Mouse (Mus musculus) G1E (cell line): ENCODE results near the gene Palm3. TPM values are rescaled to one million over a fixed set of nuclear protein-coding genes. Genes with fewer than 3 reads are reported as not detected.

ENCODE experiments used
- ATAC-seq: 2 replicates; pipeline ENCODE4 v1.8.0; 2016; ENCODE audit warnings: mild to moderate bottlenecking; ENCODE audit not compliant: insufficient number of reproducible peaks, poor library complexity, low FRiP score, severe bottlenecking; ENCODE audit errors: extremely low read depth
- DNase-seq: peaks from one replicate; pipeline ENCODE4 v3.0.0; 2012; ENCODE audit warnings: low spot score
- H3K27me3 ChIP-seq: 2 replicates; pipeline ENCODE4 v1.6.1; 2012; ENCODE audit warnings: mild to moderate bottlenecking, low read length, inconsistent platforms; ENCODE audit not compliant: insufficient read depth
- H3K36me3 ChIP-seq: replicated peaks from 2 replicates; pipeline ENCODE3; 2012; ENCODE audit warnings: mild to moderate bottlenecking, inconsistent platforms
- H3K4me1 ChIP-seq: 2 replicates; pipeline ENCODE4 v1.6.1; 2012; ENCODE audit warnings: low read depth, low read length, inconsistent platforms, mixed read lengths; ENCODE audit not compliant: insufficient read depth
- H3K4me3 ChIP-seq: 2 replicates; pipeline ENCODE4 v1.5.1; 2012; ENCODE audit warnings: low read depth, mild to moderate bottlenecking, inconsistent platforms, low read length, moderate library complexity, mixed read lengths
- H3K9me3 ChIP-seq: replicated peaks from 2 replicates; pipeline ENCODE4 v1.6.1; 2012; ENCODE audit warnings: inconsistent platforms
- CTCF ChIP-seq: IDR thresholded peaks from 2 replicates; pipeline ENCODE4 v1.5.1; 2012; ENCODE audit warnings: low read depth, low read length, inconsistent platforms, mixed read lengths
- GATA1 ChIP-seq: IDR thresholded peaks from 2 replicates; pipeline ENCODE4 v1.6.1; 2012; ENCODE audit warnings: borderline replicate concordance, low read length, inconsistent platforms, mixed read lengths
- GATA2 ChIP-seq: IDR thresholded peaks from 2 replicates; pipeline ENCODE4 v1.6.1; 2012; ENCODE audit warnings: low read depth, low read length, inconsistent platforms, borderline replicate concordance
- POLR2AphosphoS5 ChIP-seq: IDR thresholded peaks from 2 replicates; pipeline ENCODE4 v1.6.1; 2012; ENCODE audit warnings: low read depth, low read length, inconsistent platforms; ENCODE audit not compliant: insufficient replicate concordance
- TAL1 ChIP-seq: conservative IDR thresholded peaks from 2 replicates; pipeline ENCODE4 v1.6.1; 2012; ENCODE audit warnings: low read depth, low read length, inconsistent platforms, mixed read lengths
- polyA plus RNA-seq: library from polyadenylated mRNA; stranded (reverse); fragments of >175 nt; gene quantifications from 2 replicates; pipeline ENCODE4 v1.2.3, GENCODE M21; 2012
- total RNA-seq, 2 experiments: library from RNA; stranded (forward) in 1 of 2; stranded (reverse) in 1 of 2; fragments of 200-1000 nt in 1 of 2; fragments of >200 nt in 1 of 2; fragmentation: Nextera tagmentation in 1 of 2; gene quantifications; 2 replicates each; pipeline ENCODE4 v1.2.3; 2014 to 2017

Palm3 gene
- total and polyA plus RNA-seq, 3 experiments: 0.15 TPM; not detected in 2

DNA sequence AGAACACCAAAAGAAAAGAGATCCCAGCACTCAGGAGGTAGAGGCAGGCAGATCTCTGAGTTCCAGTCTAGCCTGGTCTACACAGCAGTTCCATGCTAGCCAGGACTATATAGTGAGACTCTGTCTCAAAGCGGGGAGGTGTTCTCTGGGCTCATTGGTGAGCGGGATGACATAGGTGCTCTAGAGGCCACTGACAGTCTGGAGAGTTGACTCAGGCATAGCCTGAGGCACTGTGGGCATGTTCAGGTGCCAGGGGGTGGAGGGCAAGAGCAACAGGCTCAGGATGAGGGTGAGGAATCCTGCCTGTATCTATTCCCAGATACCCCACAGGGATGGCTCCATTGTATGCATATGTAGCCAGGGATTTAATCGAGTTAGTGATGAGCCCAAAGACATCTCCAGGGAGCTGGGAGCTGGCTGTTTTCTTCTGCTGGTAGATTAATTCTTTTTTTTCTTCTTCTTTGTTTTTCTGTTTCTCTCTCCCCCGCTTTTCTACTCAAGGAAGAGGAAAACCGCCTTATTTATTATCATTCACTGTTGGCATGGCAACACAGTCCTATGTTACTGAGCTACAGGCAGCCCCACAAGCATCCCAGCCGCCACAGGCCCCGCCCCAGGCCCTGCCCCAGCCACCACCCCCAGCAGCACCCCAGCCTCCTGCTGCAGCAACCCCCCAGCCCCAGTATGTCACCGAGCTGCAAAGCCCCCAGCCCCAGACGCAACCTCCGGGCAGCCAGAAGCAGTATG, 52.1 kb downstream of the Palm3 start:
- no peaks in the 10 kb centered on the region for H3K9me3 ChIP-seq
- H3K27me3 ChIP-seq: no peaks in the 10 kb centered on the region
- H3K36me3 ChIP-seq: peaks cover 82% of the 10 kb centered on the region
- peaks cover 43% of the 10 kb centered on the region for H3K4me1 ChIP-seq
- DNase-seq (no peak), ATAC-seq (no peak)
- TF ChIP-seq CTCF (no peak), POLR2AphosphoS5 (no peak), GATA2 (no peak), GATA1 (no peak)
- H3K4me3 ChIP-seq: no peak overlapping the region

DNA sequence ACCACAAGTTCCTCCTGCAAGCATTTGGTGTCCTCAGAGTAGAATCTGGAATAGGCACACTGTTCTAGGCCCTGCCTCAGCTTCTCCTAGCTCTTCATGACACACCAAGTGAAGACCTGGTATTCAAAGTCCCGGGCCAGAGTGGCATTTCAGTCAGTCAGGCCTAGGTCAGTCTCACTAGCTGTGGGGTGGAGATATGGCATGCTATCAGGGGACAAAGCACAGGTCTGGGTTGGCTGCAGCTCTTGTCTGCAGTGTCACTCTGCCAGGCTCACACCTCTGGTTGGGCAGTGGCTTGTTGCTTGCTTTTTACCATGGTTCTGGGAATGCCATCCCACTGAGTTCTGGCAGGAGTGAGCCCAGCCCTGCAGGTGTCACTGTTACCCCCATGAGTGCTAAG, 55.1 kb downstream of the Palm3 start:
- Histone ChIP-seq H3K36me3 (peaks cover 89% of the 10 kb centered on the region), H3K9me3 (no peaks in the 10 kb centered on the region), H3K27me3 (no peaks in the 10 kb centered on the region), H3K4me3 (no peak overlapping the region), H3K4me1 (peaks cover 19% of the 10 kb centered on the region)
- DNase-seq: no peak
- no peak for ATAC-seq
- TF ChIP-seq POLR2AphosphoS5: no peak
- no peak for TF ChIP-seq TAL1
- TF ChIP-seq GATA1: no peak
- no peak for TF ChIP-seq CTCF
- TF ChIP-seq GATA2: no peak

DNA sequence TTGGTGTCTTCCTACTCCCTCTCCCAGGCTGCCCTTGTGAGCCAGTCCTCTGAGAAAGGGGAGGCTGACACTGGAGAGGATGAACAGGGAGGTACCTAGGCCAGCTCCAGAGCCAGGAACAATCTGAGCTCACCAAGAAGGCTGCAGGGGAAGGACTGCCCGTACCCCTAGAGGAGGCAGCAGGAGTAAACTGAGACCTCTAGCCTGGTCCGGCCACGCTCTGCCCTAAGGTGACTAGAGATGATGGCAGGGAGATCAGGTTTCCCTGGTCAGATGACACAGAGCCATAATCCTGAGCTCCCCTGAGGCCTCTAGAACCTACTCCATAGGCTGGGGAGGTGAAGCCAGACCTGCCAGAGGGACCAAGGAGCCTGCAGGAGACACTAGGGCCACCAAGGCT, 55.6 kb downstream of the Palm3 start:
- TF ChIP-seq GATA1 (no peak), GATA2 (no peak), CTCF (no peak), POLR2AphosphoS5 (no peak), TAL1 (no peak)
- ATAC-seq (no peak), DNase-seq (no peak)
- peaks cover 16% of the 10 kb centered on the region for H3K4me1 ChIP-seq
- H3K27me3 ChIP-seq: no peaks in the 10 kb centered on the region
- H3K4me3 ChIP-seq: no peak overlapping the region
- H3K36me3 ChIP-seq: peaks cover 90% of the 10 kb centered on the region
- no peaks in the 10 kb centered on the region for H3K9me3 ChIP-seq

DNA sequence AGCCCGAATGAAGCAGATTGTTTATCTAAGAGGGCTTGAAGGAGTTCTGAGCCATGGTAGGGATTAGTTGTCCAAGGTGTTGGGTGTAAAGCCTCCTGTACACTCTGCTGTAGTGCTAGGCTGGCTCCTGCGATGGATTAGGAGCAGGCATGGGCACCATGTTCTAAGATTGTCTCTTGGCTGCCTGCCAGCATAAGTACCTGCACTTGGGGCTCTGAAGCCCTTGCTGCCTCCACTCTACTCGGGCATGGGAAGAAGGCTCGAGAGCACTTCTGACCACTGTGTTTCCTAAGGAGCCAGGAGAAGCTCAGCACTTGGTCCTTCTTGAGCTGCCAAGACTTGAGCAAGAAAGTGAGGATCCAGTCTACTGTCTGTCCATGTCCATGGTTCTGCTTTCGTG, 57.9 kb downstream of the Palm3 start:
- 0 out of 2 replicates have a peak, but pooled peaks cover 4% of the 10 kb centered on the region for H3K4me1 ChIP-seq
- no peak for DNase-seq
- H3K4me3 ChIP-seq: no peak overlapping the region
- TF ChIP-seq GATA2 (no peak), GATA1 (no peak), POLR2AphosphoS5 (no peak), TAL1 (no peak), CTCF (no peak)
- H3K27me3 ChIP-seq: no peaks in the 10 kb centered on the region
- H3K36me3 ChIP-seq: peaks cover 93% of the 10 kb centered on the region
- no peaks in the 10 kb centered on the region for H3K9me3 ChIP-seq
- no peak for ATAC-seq

Other genes with a start within 250 kb of the Palm3 start
- 31.2 and 35.2 TPM in 2 replicates for gene Adgrl1, start 121.4 kb upstream of the Palm3 start, total RNA-seq (2014; fragmentation: Nextera tagmentation)
- gene Adgrl1, start 121.4 kb upstream of the Palm3 start, total RNA-seq (2017): 9.1 and 11.3 TPM in 2 replicates
- gene Adgrl1, start 121.4 kb upstream of the Palm3 start, polyA plus RNA-seq: 18.5 and 20.7 TPM in 2 replicates
- 0.83 and 1.7 TPM in 2 replicates for gene Gm10644, start 66.3 kb upstream of the Palm3 start, total RNA-seq (2014; fragmentation: Nextera tagmentation)
- gene Gm10644, start 66.3 kb upstream of the Palm3 start, total RNA-seq (2017): 0.81 and 0.82 TPM in 2 replicates
- 0.10 and 0.16 TPM in 2 replicates for gene Gm10644, start 66.3 kb upstream of the Palm3 start, polyA plus RNA-seq
- gene Asf1b, start 66.0 kb upstream of the Palm3 start, total RNA-seq (2014; fragmentation: Nextera tagmentation): 87.4 and 120 TPM in 2 replicates
- gene Asf1b, start 66.0 kb upstream of the Palm3 start, total RNA-seq (2017): 88.6 and 104 TPM in 2 replicates
- gene Asf1b, start 66.0 kb upstream of the Palm3 start, polyA plus RNA-seq: 288 and 383 TPM in 2 replicates
- gene Prkaca, start 48.5 kb upstream of the Palm3 start, total RNA-seq (2014; fragmentation: Nextera tagmentation): 88.6 and 99.3 TPM in 2 replicates
- gene Prkaca, start 48.5 kb upstream of the Palm3 start, total RNA-seq (2017): 32.2 and 34.4 TPM in 2 replicates
- gene Prkaca, start 48.5 kb upstream of the Palm3 start, polyA plus RNA-seq: 46.6 and 46.9 TPM in 2 replicates
- 88.0 and 93.8 TPM in 2 replicates for gene Samd1, start 23.8 kb upstream of the Palm3 start, total RNA-seq (2014; fragmentation: Nextera tagmentation)
- gene Samd1, start 23.8 kb upstream of the Palm3 start, total RNA-seq (2017): 64.1 and 80.8 TPM in 2 replicates
- 246 and 262 TPM in 2 replicates for gene Samd1, start 23.8 kb upstream of the Palm3 start, polyA plus RNA-seq
- 0.78 TPM in 1 of 2 replicates, not detected in the other for gene 1700067K01Rik, start 20.0 kb upstream of the Palm3 start, total RNA-seq (2014; fragmentation: Nextera tagmentation)
- 0.35 and 0.82 TPM in 2 replicates for gene 1700067K01Rik, start 20.0 kb upstream of the Palm3 start, total RNA-seq (2017)
- gene 1700067K01Rik, start 20.0 kb upstream of the Palm3 start, polyA plus RNA-seq: 0.92 and 1.2 TPM in 2 replicates
- gene 2210011C24Rik, start 9.3 kb upstream of the Palm3 start, total RNA-seq (2014; fragmentation: Nextera tagmentation): not detected in 2 replicates
- not detected in 2 replicates for gene 2210011C24Rik, start 9.3 kb upstream of the Palm3 start, total RNA-seq (2017)
- gene 2210011C24Rik, start 9.3 kb upstream of the Palm3 start, polyA plus RNA-seq: not detected in 2 replicates
- gene Il27ra, start 21.1 kb downstream of the Palm3 start, total RNA-seq (2014; fragmentation: Nextera tagmentation): not detected in 2 replicates
- not detected in 2 replicates for gene Il27ra, start 21.1 kb downstream of the Palm3 start, total RNA-seq (2017)
- gene Il27ra, start 21.1 kb downstream of the Palm3 start, polyA plus RNA-seq: not detected in 2 replicates
- gene Rln3, start 23.5 kb downstream of the Palm3 start, total RNA-seq (2014; fragmentation: Nextera tagmentation): not detected in 2 replicates
- gene Rln3, start 23.5 kb downstream of the Palm3 start, total RNA-seq (2017): not detected in 2 replicates
- not detected in 2 replicates for gene Rln3, start 23.5 kb downstream of the Palm3 start, polyA plus RNA-seq
- 1.1 and 2.0 TPM in 2 replicates for gene Gm10643, start 43.7 kb downstream of the Palm3 start, total RNA-seq (2014; fragmentation: Nextera tagmentation)
- gene Gm10643, start 43.7 kb downstream of the Palm3 start, total RNA-seq (2017): 1.3 and 1.6 TPM in 2 replicates
- gene Gm10643, start 43.7 kb downstream of the Palm3 start, polyA plus RNA-seq: 0.05 and 0.09 TPM in 2 replicates
- 12.0 and 14.3 TPM in 2 replicates for gene Rfx1, start 45.4 kb downstream of the Palm3 start, total RNA-seq (2014; fragmentation: Nextera tagmentation)
- gene Rfx1, start 45.4 kb downstream of the Palm3 start, total RNA-seq (2017): 2.4 and 2.9 TPM in 2 replicates
- gene Rfx1, start 45.4 kb downstream of the Palm3 start, polyA plus RNA-seq: 41.4 and 44.5 TPM in 2 replicates
- gene Dcaf15, start 83.3 kb downstream of the Palm3 start, total RNA-seq (2014; fragmentation: Nextera tagmentation): 15.7 and 16.3 TPM in 2 replicates
- gene Dcaf15, start 83.3 kb downstream of the Palm3 start, total RNA-seq (2017): 16.4 and 20.2 TPM in 2 replicates
- gene Dcaf15, start 83.3 kb downstream of the Palm3 start, polyA plus RNA-seq: 51.8 and 68.1 TPM in 2 replicates
- not detected in 2 replicates for gene Podnl1, start 104.5 kb downstream of the Palm3 start, total RNA-seq (2014; fragmentation: Nextera tagmentation)
- 0.06 TPM in 1 of 2 replicates, not detected in the other for gene Podnl1, start 104.5 kb downstream of the Palm3 start, total RNA-seq (2017)
- gene Podnl1, start 104.5 kb downstream of the Palm3 start, polyA plus RNA-seq: 0.05 and 0.06 TPM in 2 replicates
- gene Cc2d1a, start 126.5 kb downstream of the Palm3 start, total RNA-seq (2014; fragmentation: Nextera tagmentation): 7.9 and 9.6 TPM in 2 replicates
- 4.8 and 5.1 TPM in 2 replicates for gene Cc2d1a, start 126.5 kb downstream of the Palm3 start, total RNA-seq (2017)
- 21.3 and 25.5 TPM in 2 replicates for gene Cc2d1a, start 126.5 kb downstream of the Palm3 start, polyA plus RNA-seq
- gene 4930432K21Rik, start 126.6 kb downstream of the Palm3 start, total RNA-seq (2014; fragmentation: Nextera tagmentation): 0.34 TPM in 1 of 2 replicates, not detected in the other
- 0.55 and 0.58 TPM in 2 replicates for gene 4930432K21Rik, start 126.6 kb downstream of the Palm3 start, total RNA-seq (2017)
- gene 4930432K21Rik, start 126.6 kb downstream of the Palm3 start, polyA plus RNA-seq: 0.08 and 0.11 TPM in 2 replicates
- not detected in 2 replicates for gene Nanos3, start 163.7 kb downstream of the Palm3 start, total RNA-seq (2014; fragmentation: Nextera tagmentation)
- not detected in 2 replicates for gene Nanos3, start 163.7 kb downstream of the Palm3 start, total RNA-seq (2017)
- 0.19 TPM in 1 of 2 replicates, not detected in the other for gene Nanos3, start 163.7 kb downstream of the Palm3 start, polyA plus RNA-seq
- 8.5 and 9.7 TPM in 2 replicates for gene Zswim4, start 215.6 kb downstream of the Palm3 start, total RNA-seq (2014; fragmentation: Nextera tagmentation)
- gene Zswim4, start 215.6 kb downstream of the Palm3 start, total RNA-seq (2017): 5.7 and 7.3 TPM in 2 replicates
- gene Zswim4, start 215.6 kb downstream of the Palm3 start, polyA plus RNA-seq: 14.6 and 19.0 TPM in 2 replicates
- 106 and 132 TPM in 2 replicates for gene D8Ertd738e, start 228.2 kb downstream of the Palm3 start, total RNA-seq (2014; fragmentation: Nextera tagmentation)
- 197 and 232 TPM in 2 replicates for gene D8Ertd738e, start 228.2 kb downstream of the Palm3 start, total RNA-seq (2017)
- gene D8Ertd738e, start 228.2 kb downstream of the Palm3 start, polyA plus RNA-seq: 257 and 291 TPM in 2 replicates
- 14.1 and 20.1 TPM in 2 replicates for gene Mri1, start 235.9 kb downstream of the Palm3 start, total RNA-seq (2014; fragmentation: Nextera tagmentation)
- 7.0 and 13.2 TPM in 2 replicates for gene Mri1, start 235.9 kb downstream of the Palm3 start, total RNA-seq (2017)
- 58.7 and 87.4 TPM in 2 replicates for gene Mri1, start 235.9 kb downstream of the Palm3 start, polyA plus RNA-seq
- 71.8 and 73.7 TPM in 2 replicates for gene Ccdc130, start 248.9 kb downstream of the Palm3 start, total RNA-seq (2014; fragmentation: Nextera tagmentation)
- gene Ccdc130, start 248.9 kb downstream of the Palm3 start, total RNA-seq (2017): 11.3 and 12.9 TPM in 2 replicates
- gene Ccdc130, start 248.9 kb downstream of the Palm3 start, polyA plus RNA-seq: 11.1 and 17.1 TPM in 2 replicates